Mouse (Mus musculus): ENCODE measurements around the gene AC124108.1. TPM values are rescaled to one million over a fixed set of nuclear protein-coding genes. Genes with fewer than 3 reads are reported as not detected.

AC124108.1 gene
- polyA plus RNA-seq, 1 experiment: 0.07 TPM

- H3K36me3 ChIP-seq (ENCODE audit: control insufficient read depth, insufficient read depth, low read length): no peaks in the 10 kb centered on the region
- H3K4me1 ChIP-seq (ENCODE audit: control insufficient read depth, insufficient read depth, low read length): peaks cover 16% of the 10 kb centered on the region
- no peak overlapping the region for H3K27ac ChIP-seq (ENCODE audit: control insufficient read depth, insufficient read depth, low read depth, low read length)
- TF ChIP-seq CTCF (IDR thresholded peaks at IDR 0.05; ENCODE audit: control insufficient read depth, insufficient read depth, insufficient replicate concordance, low read depth, low read length): no peak
- TF ChIP-seq POLR2A (IDR thresholded peaks at IDR 0.05; ENCODE audit: control insufficient read depth, low read depth, low read length): no peak
- H3K27me3 ChIP-seq (ENCODE audit: control insufficient read depth, insufficient read depth, low read length): peaks cover 7% of the 10 kb centered on the region; the same call in 1 of the 2 replicates
- peak overlapping the region; percentile 82 for H3K4me3 ChIP-seq (ENCODE audit: control insufficient read depth, low read depth, low read length)
Observed at GRCm38 (mm10) chr1:132190040-132190513, 1.2 kb upstream of the AC124108.1 start.

- Histone ChIP-seq H3K27ac (ENCODE audit: control insufficient read depth, insufficient read depth, low read depth, low read length) (no peak overlapping the region), H3K4me1 (ENCODE audit: control insufficient read depth, insufficient read depth, low read length) (peaks cover 16% of the 10 kb centered on the region), H3K36me3 (ENCODE audit: control insufficient read depth, insufficient read depth, low read length) (no peaks in the 10 kb centered on the region), H3K4me3 (ENCODE audit: control insufficient read depth, low read depth, low read length) (peak overlapping the region; percentile 82), H3K27me3 (ENCODE audit: control insufficient read depth, insufficient read depth, low read length) (peaks cover 7% of the 10 kb centered on the region; the same call in 1 of the 2 replicates)
- TF ChIP-seq CTCF (IDR thresholded peaks at IDR 0.05; ENCODE audit: control insufficient read depth, insufficient read depth, insufficient replicate concordance, low read depth, low read length) (no peak), POLR2A (IDR thresholded peaks at IDR 0.05; ENCODE audit: control insufficient read depth, low read depth, low read length) (no peak)
Observed at GRCm38 (mm10) chr1:132190621-132191092, 600 bp upstream of the AC124108.1 start.

GRCm38 (mm10) chr1:132191786-132192680, 776 bp downstream of the AC124108.1 start:
- TF ChIP-seq CTCF (IDR thresholded peaks at IDR 0.05; ENCODE audit: control insufficient read depth, insufficient read depth, insufficient replicate concordance, low read depth, low read length): no peak
- no peak for TF ChIP-seq POLR2A (IDR thresholded peaks at IDR 0.05; ENCODE audit: control insufficient read depth, low read depth, low read length)
- H3K36me3 ChIP-seq (ENCODE audit: control insufficient read depth, insufficient read depth, low read length): no peaks in the 10 kb centered on the region
- H3K27ac ChIP-seq (ENCODE audit: control insufficient read depth, insufficient read depth, low read depth, low read length): no peak overlapping the region
- H3K4me3 ChIP-seq (ENCODE audit: control insufficient read depth, low read depth, low read length): no peak overlapping the region; the same call in 1 of the 2 replicates
- H3K27me3 ChIP-seq (ENCODE audit: control insufficient read depth, insufficient read depth, low read length): peaks cover 7% of the 10 kb centered on the region; the same call in 1 of the 2 replicates
- peaks cover 16% of the 10 kb centered on the region for H3K4me1 ChIP-seq (ENCODE audit: control insufficient read depth, insufficient read depth, low read length)

GRCm38 (mm10) chr1:132193806-132194205, 2.5 kb downstream of the AC124108.1 start:
- no peak overlapping the region for H3K4me3 ChIP-seq (ENCODE audit: control insufficient read depth, low read depth, low read length)
- H3K36me3 ChIP-seq (ENCODE audit: control insufficient read depth, insufficient read depth, low read length): no peaks in the 10 kb centered on the region
- TF ChIP-seq CTCF (IDR thresholded peaks at IDR 0.05; ENCODE audit: control insufficient read depth, insufficient read depth, insufficient replicate concordance, low read depth, low read length) (no peak), POLR2A (IDR thresholded peaks at IDR 0.05; ENCODE audit: control insufficient read depth, low read depth, low read length) (no peak)
- H3K27ac ChIP-seq (ENCODE audit: control insufficient read depth, insufficient read depth, low read depth, low read length): no peak overlapping the region
- peaks cover 16% of the 10 kb centered on the region for H3K4me1 ChIP-seq (ENCODE audit: control insufficient read depth, insufficient read depth, low read length)
- peaks cover 7% of the 10 kb centered on the region; the same call in 1 of the 2 replicates for H3K27me3 ChIP-seq (ENCODE audit: control insufficient read depth, insufficient read depth, low read length)

- H3K4me1 ChIP-seq (ENCODE audit: control insufficient read depth, insufficient read depth, low read length): peaks cover 16% of the 10 kb centered on the region
- no peak overlapping the region for H3K4me3 ChIP-seq (ENCODE audit: control insufficient read depth, low read depth, low read length)
- H3K36me3 ChIP-seq (ENCODE audit: control insufficient read depth, insufficient read depth, low read length): no peaks in the 10 kb centered on the region
- peaks cover 7% of the 10 kb centered on the region; the same call in 1 of the 2 replicates for H3K27me3 ChIP-seq (ENCODE audit: control insufficient read depth, insufficient read depth, low read length)
- H3K27ac ChIP-seq (ENCODE audit: control insufficient read depth, insufficient read depth, low read depth, low read length): no peak overlapping the region
- TF ChIP-seq POLR2A (IDR thresholded peaks at IDR 0.05; ENCODE audit: control insufficient read depth, low read depth, low read length): no peak
- no peak for TF ChIP-seq CTCF (IDR thresholded peaks at IDR 0.05; ENCODE audit: control insufficient read depth, insufficient read depth, insufficient replicate concordance, low read depth, low read length)
Observed at GRCm38 (mm10) chr1:132194624-132195023, 3.4 kb downstream of the AC124108.1 start.

GRCm38 (mm10) chr1:132195100-132195499, 3.8 kb downstream of the AC124108.1 start:
- TF ChIP-seq CTCF (IDR thresholded peaks at IDR 0.05; ENCODE audit: control insufficient read depth, insufficient read depth, insufficient replicate concordance, low read depth, low read length) (no peak), POLR2A (IDR thresholded peaks at IDR 0.05; ENCODE audit: control insufficient read depth, low read depth, low read length) (no peak)
- no peak overlapping the region for H3K4me3 ChIP-seq (ENCODE audit: control insufficient read depth, low read depth, low read length)
- peaks cover 11% of the 10 kb centered on the region for H3K4me1 ChIP-seq (ENCODE audit: control insufficient read depth, insufficient read depth, low read length)
- H3K36me3 ChIP-seq (ENCODE audit: control insufficient read depth, insufficient read depth, low read length): no peaks in the 10 kb centered on the region
- H3K27ac ChIP-seq (ENCODE audit: control insufficient read depth, insufficient read depth, low read depth, low read length): no peak overlapping the region
- peaks cover 7% of the 10 kb centered on the region; the same call in 1 of the 2 replicates for H3K27me3 ChIP-seq (ENCODE audit: control insufficient read depth, insufficient read depth, low read length)

- Histone ChIP-seq H3K27me3 (ENCODE audit: control insufficient read depth, insufficient read depth, low read length) (peaks cover 3% of the 10 kb centered on the region; the same call in 1 of the 2 replicates), H3K36me3 (ENCODE audit: control insufficient read depth, insufficient read depth, low read length) (no peaks in the 10 kb centered on the region), H3K4me1 (ENCODE audit: control insufficient read depth, insufficient read depth, low read length) (peaks cover 7% of the 10 kb centered on the region), H3K27ac (ENCODE audit: control insufficient read depth, insufficient read depth, low read depth, low read length) (no peak overlapping the region), H3K4me3 (ENCODE audit: control insufficient read depth, low read depth, low read length) (no peak overlapping the region)
- TF ChIP-seq POLR2A (IDR thresholded peaks at IDR 0.05; ENCODE audit: control insufficient read depth, low read depth, low read length): no peak
- TF ChIP-seq CTCF (IDR thresholded peaks at IDR 0.05; ENCODE audit: control insufficient read depth, insufficient read depth, insufficient replicate concordance, low read depth, low read length): no peak
Observed at GRCm38 (mm10) chr1:132195681-132196080, 4.4 kb downstream of the AC124108.1 start.

Data from testis, adult 2 months (tissue).